Mouse (Mus musculus): ENCODE measurements around the gene Taok3. TPM values are rescaled to one million over a fixed set of nuclear protein-coding genes. Genes with fewer than 3 reads are reported as not detected.

Taok3 gene
- total and polyA plus RNA-seq, 3 experiments = 8.3 to 35.0 (median 17.4) TPM

DNA sequence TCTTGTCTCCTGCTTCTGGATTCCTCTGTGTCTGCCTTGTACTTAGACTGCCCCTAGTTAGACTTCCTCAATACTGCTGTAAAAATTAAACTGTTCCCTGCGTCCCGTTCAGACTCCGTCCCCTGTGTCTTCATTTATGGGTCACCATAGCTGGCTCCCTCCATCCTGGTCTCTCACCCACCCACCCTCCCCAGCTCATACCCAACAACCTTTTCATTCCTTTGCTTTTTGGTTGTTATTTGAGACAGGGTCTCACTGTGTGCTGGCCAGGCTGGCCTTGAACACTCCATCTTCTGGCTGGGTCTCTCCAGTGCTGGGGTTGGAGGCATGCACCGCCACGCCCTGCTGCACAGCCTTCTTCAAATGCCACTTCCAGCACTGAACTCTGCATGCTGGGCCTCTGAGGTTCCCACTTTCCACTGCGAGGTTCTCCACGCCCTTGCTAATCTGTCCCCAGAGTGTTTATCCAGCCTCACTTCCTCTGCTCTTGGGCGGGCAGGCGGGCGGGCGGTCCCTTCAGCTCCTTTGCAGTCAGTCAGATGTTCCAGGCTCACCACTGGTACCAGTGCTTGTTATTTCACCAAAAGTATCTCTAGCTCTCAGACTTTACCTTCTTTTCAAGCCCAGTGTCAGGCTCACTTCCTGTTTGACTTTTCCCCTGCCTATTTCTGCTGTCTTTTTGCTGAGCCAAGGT is 18.5 kb downstream of the Taok3 start:
- no peaks in the 10 kb centered on the region for H3K9me3 ChIP-seq (replicated peaks; ENCODE audit: low read length)
- DNase-seq (ENCODE audit: extremely low read depth) = peak; percentile 84
- no peak overlapping the region for H3K4me3 ChIP-seq (replicated peaks in 1 of 3; ENCODE audit: low read depth in 2 of 3, low read length in 2 of 3, poor library complexity in 1 of 3)
- in situ Hi-C loops (cut with MboI; ENCODE audit: low pct_ligation_motif_present, low pct_unique_long_range_greater_than_20kb, low sequenced_read_pairs) = loop anchor here (5.0 kb wide), 1 partner anchor 39 kb away; no protein-coding TSS in a partner anchor
- TF ChIP-seq ETS1 (conservative IDR thresholded peaks at IDR 0.05; ENCODE audit: low read depth, low read length) (peak; percentile 62), IRF4 (IDR thresholded peaks at IDR 0.05; ENCODE audit: low read depth, low read length) (peak; percentile 51; the same call in 1 of the 2 replicates), USF1 (IDR thresholded peaks at IDR 0.05; ENCODE audit: low read depth, low read length) (no peak), MAFK (IDR thresholded peaks at IDR 0.05; ENCODE audit: insufficient replicate concordance, low read length) (0 out of 2 replicates have a peak, but pooled peaks have one; percentile 16), JUND (conservative IDR thresholded peaks at IDR 0.05; ENCODE audit: low read depth, low read length) (no peak), PAX5 (IDR thresholded peaks at IDR 0.05; ENCODE audit: low read length) (no peak), USF2 (conservative IDR thresholded peaks at IDR 0.05; ENCODE audit: low read depth, low read length) (no peak), ELF1 (IDR thresholded peaks at IDR 0.05; ENCODE audit: low read depth, low read length) (peak; percentile 53), POLR2A (IDR thresholded peaks at IDR 0.05; ENCODE audit: low read depth, low read length) (no peak), CHD2 (IDR thresholded peaks at IDR 0.05; ENCODE audit: low read length) (no peak), ZNF384 (IDR thresholded peaks at IDR 0.05; ENCODE audit: low read depth, low read length) (no peak), NELFE (IDR thresholded peaks at IDR 0.05; ENCODE audit: low read depth, low read length) (no peak), JUN (IDR thresholded peaks at IDR 0.05; ENCODE audit: insufficient read depth, low read depth, low read length) (no peak), CTCF (conservative IDR thresholded peaks at IDR 0.05 in 1 of 2, IDR thresholded peaks at IDR 0.05 in 1 of 2; ENCODE audit: low read depth in 2 of 2, low read length in 2 of 2) (no peak), MAZ (IDR thresholded peaks at IDR 0.05; ENCODE audit: low read depth, low read length) (no peak), UBTF (IDR thresholded peaks at IDR 0.05; ENCODE audit: low read depth, low read length) (0 out of 2 replicates have a peak, but pooled peaks have one; percentile 48), CHD1 (IDR thresholded peaks at IDR 0.05; ENCODE audit: low read depth, low read length) (no peak), MAX (IDR thresholded peaks at IDR 0.05; ENCODE audit: low read length) (0 out of 2 replicates have a peak, but pooled peaks have one; percentile 20), TBP (conservative IDR thresholded peaks at IDR 0.05; ENCODE audit: low read depth, low read length) (no peak), GABPA (IDR thresholded peaks at IDR 0.05; ENCODE audit: insufficient replicate concordance, low read depth, low read length) (no peak), RAD21 (IDR thresholded peaks at IDR 0.05; ENCODE audit: low read depth, low read length) (no peak), POLR2AphosphoS2 (IDR thresholded peaks at IDR 0.05; ENCODE audit: low read depth, low read length) (no peak), MXI1 (IDR thresholded peaks at IDR 0.05; ENCODE audit: low read depth, low read length) (no peak; the same call in 1 of the 2 replicates), HCFC1 (IDR thresholded peaks at IDR 0.05; ENCODE audit: low read depth, low read length) (no peak), SIN3A (IDR thresholded peaks at IDR 0.05; ENCODE audit: low read length) (peak; percentile 70), KAT2A (IDR thresholded peaks at IDR 0.05; ENCODE audit: insufficient replicate concordance, low read length) (no peak), RCOR1 (conservative IDR thresholded peaks at IDR 0.05; ENCODE audit: low read depth, low read length) (no peak), ZKSCAN1 (IDR thresholded peaks at IDR 0.05; ENCODE audit: borderline replicate concordance, low read depth, low read length) (no peak), ZMIZ1 (IDR thresholded peaks at IDR 0.05; ENCODE audit: low read depth, low read length) (no peak), EP300 (IDR thresholded peaks at IDR 0.05; ENCODE audit: low read length) (peak; percentile 59), NRF1 (IDR thresholded peaks at IDR 0.05; ENCODE audit: low read depth, low read length) (no peak), BHLHE40 (IDR thresholded peaks at IDR 0.05; ENCODE audit: low read depth, low read length) (peak; percentile 20; the same call in 1 of the 2 replicates), SMC3 (IDR thresholded peaks at IDR 0.05; ENCODE audit: low read depth, low read length) (no peak; the same call in 1 of the 2 replicates), E2F4 (IDR thresholded peaks at IDR 0.05; ENCODE audit: insufficient replicate concordance, low read depth, low read length) (no peak), MYC (IDR thresholded peaks at IDR 0.05; ENCODE audit: low read depth, low read length) (no peak), TCF12 (IDR thresholded peaks at IDR 0.05; ENCODE audit: low read depth, low read length) (peak; percentile 24; the same call in 1 of the 2 replicates), MEF2A (IDR thresholded peaks at IDR 0.05; ENCODE audit: borderline replicate concordance, low read depth, low read length) (peak; percentile 35; the same call in 1 of the 2 replicates), ZC3H11A (IDR thresholded peaks at IDR 0.05; ENCODE audit: low read depth, low read length) (no peak)
- H3K4me1 ChIP-seq (ENCODE audit: control insufficient read depth in 1 of 2, insufficient read depth in 2 of 2) = peaks cover 25 to 74% of the 10 kb centered on the region in 2 experiments
- no peak overlapping the region for H3K9ac ChIP-seq (ENCODE audit: insufficient read depth, low read depth)
- H3K4me2 ChIP-seq (ENCODE audit: insufficient read depth, low read depth, poor library complexity, severe bottlenecking) = peak overlapping the region; percentile 47
- dilution Hi-C loops (cut with MboI; ENCODE audit: extremely low pct_ligation_motif_present, extremely low pct_unique_long_range_greater_than_20kb, low sequenced_read_pairs) = no loop called here
- peaks cover 62% of the 10 kb centered on the region for H3K79me2 ChIP-seq (replicated peaks; ENCODE audit: control insufficient read depth, extremely low read depth, insufficient read depth, poor library complexity, severe bottlenecking)
- H3K27me3 ChIP-seq (replicated peaks) = no peaks in the 10 kb centered on the region
- peaks cover 0 to 45% of the 10 kb centered on the region in 2 experiments for H3K36me3 ChIP-seq (replicated peaks in 1 of 2; ENCODE audit: control insufficient read depth in 1 of 2, insufficient read depth in 1 of 2, low read length in 1 of 2)
- H3K27ac ChIP-seq (ENCODE audit: insufficient read depth, low read depth) = peak overlapping the region; percentile 13; the same call in 1 of the 2 replicates
